Mouse (Mus musculus) brain, embryonic 14.5 days (tissue): ENCODE data around the gene Map3k9. TPM values are rescaled to one million over a fixed set of nuclear protein-coding genes. Genes with fewer than 3 reads are reported as not detected.

ENCODE experiments used
- DNase-seq: peaks from one replicate; pipeline ENCODE4 v3.0.0-alpha.2; 2011; ENCODE audit warnings: low read depth
- CTCF ChIP-seq: fragments of 200-500 bp; IDR thresholded peaks from 2 replicates; pipeline ENCODE4 v1.5.1; 2012; ENCODE audit warnings: inconsistent platforms, mild to moderate bottlenecking, moderate library complexity, borderline replicate concordance; ENCODE audit not compliant: insufficient read depth, insufficient read length; ENCODE audit errors: extremely low read depth
- POLR2A ChIP-seq: fragments of 200-500 bp; IDR thresholded peaks from 2 replicates; pipeline ENCODE4 v1.6.1; 2012; ENCODE audit warnings: mild to moderate bottlenecking, inconsistent platforms, borderline replicate concordance; ENCODE audit not compliant: poor library complexity, insufficient read depth, insufficient read length, severe bottlenecking; ENCODE audit errors: extremely low read depth
- polyA plus RNA-seq: library from polyadenylated mRNA; depleted of rRNA; stranded (reverse); fragments of >200 nt; gene quantifications from 2 replicates; pipeline ENCODE4 v1.2.3, GENCODE M21; 2012

The Map3k9 gene
- polyA plus RNA-seq, 1 experiment, result 24.6 TPM

DNA sequence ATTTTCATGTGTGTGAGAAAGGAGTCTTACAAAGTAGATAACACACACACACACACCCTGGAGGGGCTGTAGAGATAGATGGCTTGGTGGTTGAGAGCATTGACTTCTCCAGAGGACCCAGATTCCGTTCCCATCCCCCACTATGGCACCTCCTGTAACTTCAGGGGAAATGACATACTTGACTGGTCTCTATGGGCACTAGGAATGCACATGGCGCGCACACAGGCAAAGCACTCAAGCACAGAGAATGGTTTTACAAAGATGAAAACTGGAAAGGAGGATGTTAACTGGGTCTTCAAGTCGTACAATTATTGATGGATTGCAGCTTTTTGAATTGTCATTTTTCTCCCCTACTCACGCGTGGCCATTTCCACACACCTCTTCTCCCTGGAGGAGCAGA lies 1.6 kb upstream of the Map3k9 start:
- no peak for DNase-seq

DNA sequence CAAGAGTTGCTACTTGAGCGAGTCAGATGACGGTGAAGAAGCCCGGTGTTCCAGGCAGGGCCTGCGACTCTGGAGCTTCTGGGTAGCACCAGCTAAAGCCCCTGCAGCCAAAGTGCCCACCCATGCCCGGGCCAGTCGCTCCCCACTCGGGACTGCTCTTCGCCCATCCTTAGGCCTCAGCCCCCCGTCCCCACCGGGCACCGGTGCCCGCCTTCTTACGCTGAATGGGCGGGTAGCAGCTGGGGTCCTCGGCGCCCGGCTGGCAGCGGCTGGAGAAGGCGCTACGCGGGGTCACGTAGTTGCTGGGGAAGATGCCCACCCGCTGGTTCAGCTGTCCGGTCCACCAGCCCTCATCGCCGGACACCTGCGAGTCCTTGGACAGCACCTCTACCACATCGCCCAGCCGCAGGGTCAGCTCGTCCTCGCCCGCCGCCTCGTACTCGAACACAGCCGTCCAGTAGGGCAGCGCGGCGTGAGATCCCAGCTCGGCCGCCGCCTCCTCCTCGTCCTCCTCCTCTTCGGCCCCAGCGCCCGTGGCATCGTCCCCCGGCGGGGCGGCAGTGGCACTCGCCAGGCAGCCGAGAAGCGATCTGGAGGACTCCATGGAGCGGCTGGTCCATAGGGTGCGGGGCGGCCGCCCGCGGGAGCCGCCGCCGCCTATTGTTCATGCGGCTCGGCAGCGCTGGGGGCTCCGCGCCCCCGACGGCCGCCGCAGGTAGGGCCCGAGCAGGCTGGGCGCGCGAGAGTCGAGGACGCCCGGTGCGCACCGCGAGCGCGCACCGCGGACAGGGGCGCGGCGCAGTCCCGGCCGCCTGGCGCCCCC lies 493 bp downstream of the Map3k9 start:
- peak; percentile 48 for DNase-seq
- TF ChIP-seq POLR2A (no peak), CTCF (no peak)

More for the DNA sequence above, 1.6 kb upstream of the Map3k9 start:
- TF ChIP-seq CTCF (no peak), POLR2A (no peak)

DNA sequence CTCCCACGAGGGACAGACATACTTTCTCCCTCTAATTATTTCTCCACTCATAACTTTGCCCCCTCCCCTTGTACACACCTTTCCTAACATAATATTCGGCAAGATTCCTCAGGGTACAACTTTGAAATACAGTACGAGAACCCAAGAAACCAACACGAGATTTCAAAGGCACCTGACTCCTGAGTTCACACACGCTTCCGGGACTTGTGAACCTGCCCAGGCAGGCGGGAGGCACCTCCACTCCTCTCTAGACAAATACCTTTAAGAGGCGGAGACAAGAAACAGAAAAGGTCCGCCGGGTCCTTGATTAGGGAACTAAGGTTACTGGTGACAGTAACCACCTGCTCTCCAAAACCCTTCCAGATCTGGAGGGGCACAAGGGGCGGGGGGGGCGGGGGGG lies 1.1 kb downstream of the Map3k9 start:
- TF ChIP-seq CTCF, result no peak
- no peak for TF ChIP-seq POLR2A
- DNase-seq, result peak; percentile 37

DNA sequence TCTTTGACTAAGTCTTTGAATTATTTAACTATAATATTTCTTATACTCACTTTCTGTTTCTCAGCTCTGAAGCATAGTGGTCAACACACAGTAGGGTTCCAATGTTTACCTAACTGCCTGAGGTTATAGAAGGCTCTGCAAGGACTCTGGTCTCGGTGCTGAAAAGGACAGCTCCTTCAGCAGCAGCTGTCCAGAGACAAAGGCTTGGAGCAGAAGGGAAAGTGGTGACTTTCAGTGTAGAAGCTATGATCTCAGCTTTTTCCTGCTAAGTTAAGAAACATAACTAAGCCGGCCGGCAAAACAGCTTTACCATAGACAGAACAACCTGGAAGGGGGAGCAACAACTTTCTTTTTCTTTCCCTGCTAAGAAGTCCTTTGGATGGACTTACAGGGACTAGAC lies 4.8 kb downstream of the Map3k9 start:
- TF ChIP-seq POLR2A (no peak), CTCF (no peak)
- DNase-seq, result no peak

DNA sequence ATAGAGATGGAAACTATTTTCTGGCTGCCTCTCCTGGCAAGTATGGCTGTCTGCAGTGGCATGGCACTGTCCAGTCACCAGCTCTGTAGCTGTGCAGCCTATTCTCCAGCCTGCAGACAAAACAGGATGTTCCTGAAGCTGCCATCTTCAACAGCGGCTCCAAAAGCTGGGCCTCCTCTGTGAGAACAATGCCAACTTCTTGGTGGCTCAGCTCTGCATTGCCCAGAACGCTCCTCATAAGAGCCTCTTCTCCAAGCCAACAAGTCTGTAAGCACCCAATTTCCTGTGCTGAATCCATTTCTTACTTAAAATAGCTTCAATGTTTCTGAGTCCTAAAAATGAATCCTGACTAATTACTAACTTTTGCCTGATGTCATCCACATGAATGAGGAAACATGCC lies 5.3 kb downstream of the Map3k9 start:
- DNase-seq, result no peak
- TF ChIP-seq POLR2A, result no peak
- no peak for TF ChIP-seq CTCF

DNA sequence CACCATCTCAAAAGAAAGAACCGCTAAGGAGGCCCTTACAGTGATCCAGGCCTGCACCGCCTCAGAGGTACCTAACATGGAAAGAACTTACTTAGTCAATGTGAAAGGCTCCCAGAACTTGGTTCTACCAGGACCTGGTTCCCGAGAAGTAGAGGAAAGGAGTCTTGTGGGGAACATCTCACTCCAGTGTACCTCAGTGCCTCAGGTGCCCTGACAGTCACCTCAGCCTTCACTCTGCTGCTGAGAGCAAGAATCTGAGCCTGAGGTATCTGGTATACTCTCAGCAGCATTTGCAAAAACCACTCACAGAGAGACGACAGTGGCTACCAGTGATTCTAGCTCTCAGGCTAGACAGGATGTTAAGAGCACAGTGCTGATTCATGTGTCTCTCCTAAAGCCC lies 6.8 kb downstream of the Map3k9 start:
- DNase-seq, result no peak

DNA sequence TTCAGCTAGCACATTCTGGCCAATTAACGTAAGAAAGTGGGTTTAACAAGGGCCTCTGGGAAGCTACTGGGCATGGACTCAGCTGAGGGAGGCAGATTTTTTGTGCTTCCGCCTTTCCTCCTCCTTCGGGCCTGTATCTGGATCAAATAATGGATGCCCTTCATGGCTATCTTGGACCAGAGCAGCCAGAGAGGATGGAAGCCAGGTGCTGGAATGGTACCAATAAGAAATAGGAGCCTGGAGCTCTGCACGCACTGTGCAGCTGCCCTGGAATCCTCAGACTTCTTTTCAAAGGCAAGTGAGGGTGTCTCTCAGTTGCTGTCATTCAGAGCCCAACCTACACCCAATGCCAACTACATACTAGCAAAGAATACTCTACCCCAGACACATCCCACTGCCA lies 11.5 kb downstream of the Map3k9 start:
- TF ChIP-seq CTCF (no peak), POLR2A (no peak)
- no peak for DNase-seq

More for the DNA sequence above, 6.8 kb downstream of the Map3k9 start:
- TF ChIP-seq CTCF, result no peak
- no peak for TF ChIP-seq POLR2A

DNA sequence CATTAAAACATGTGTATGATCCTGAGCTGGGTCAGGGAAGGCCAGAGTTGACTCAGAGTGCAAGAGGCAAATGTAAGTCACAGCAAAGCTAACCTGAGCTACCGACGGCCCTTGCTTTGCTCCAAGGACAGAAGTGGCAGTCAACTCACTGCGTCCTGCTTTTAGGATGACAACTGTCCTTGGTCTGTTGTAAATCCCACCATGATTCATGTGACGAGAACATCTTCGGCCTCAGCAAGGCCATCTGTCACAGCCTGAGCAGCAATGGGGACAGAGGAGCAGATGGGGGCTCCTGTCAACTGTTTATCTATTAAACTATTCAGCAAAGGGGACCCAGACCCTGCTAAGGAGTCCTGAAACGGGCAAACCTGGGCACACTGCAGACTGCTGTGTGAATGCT lies 15.6 kb downstream of the Map3k9 start:
- no peak for DNase-seq
- TF ChIP-seq POLR2A, result no peak
- no peak for TF ChIP-seq CTCF

DNA sequence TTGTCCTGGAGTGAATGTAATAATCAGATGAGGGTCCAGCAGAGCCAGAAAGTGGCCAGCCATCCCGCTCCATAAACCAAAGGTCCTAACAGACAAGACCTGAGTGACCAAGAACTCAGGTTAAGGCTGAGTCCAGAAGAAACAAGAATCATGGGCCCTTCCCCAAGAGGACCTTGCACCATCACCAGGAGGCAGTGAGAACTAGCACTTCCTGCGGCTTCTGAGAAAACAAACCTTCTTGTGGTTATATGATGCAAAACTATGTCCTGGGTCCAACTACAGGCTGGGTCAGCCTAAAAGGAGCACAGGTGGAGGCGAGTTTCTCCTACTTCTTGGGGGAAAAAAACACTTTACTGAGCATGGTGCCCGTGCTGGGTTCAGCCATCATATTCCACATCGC lies 16.6 kb downstream of the Map3k9 start:
- TF ChIP-seq POLR2A (no peak), CTCF (no peak)
- no peak for DNase-seq

DNA sequence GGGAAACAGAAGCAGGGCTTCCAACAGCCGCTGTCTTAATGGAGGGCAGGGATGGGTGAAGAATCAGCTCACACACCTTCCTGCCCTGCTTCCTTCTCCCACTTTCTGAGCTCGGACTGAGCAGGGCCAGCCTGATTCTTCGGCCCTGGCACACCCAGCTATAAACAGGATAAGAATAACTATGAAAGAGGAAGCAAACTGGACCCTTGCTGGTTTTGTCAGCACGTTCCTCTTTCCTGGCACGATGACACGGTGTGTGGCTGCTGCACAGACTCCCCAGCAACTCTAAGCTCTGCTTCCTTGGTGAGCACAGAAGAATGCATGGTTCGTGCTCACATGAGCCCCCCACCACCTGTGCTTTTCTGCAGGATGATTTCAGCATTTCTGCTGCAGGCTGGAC lies 26.3 kb downstream of the Map3k9 start:
- peak; percentile 23 for DNase-seq
- no peak for TF ChIP-seq CTCF
- no peak for TF ChIP-seq POLR2A

DNA sequence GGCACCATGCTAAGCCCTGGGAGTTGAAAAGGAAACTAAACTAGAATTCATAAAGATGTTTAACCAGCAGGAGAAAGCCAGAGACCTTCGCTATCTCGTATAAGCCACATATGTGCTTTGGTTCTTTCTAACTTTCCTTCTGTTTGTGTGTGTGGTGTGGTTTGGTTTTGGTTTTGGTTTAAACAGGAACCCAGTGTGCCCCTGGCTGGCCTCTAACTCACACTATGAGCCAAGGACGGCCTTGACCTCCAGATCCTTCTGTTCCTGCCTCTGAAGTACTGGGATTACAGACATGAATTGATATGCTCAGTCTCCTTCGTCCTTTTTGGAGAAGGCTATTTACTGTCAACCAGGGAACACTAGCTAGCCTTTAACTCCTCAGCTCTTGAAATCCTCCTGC lies 29.9 kb downstream of the Map3k9 start:
- TF ChIP-seq POLR2A (no peak), CTCF (no peak)
- DNase-seq, result no peak

DNA sequence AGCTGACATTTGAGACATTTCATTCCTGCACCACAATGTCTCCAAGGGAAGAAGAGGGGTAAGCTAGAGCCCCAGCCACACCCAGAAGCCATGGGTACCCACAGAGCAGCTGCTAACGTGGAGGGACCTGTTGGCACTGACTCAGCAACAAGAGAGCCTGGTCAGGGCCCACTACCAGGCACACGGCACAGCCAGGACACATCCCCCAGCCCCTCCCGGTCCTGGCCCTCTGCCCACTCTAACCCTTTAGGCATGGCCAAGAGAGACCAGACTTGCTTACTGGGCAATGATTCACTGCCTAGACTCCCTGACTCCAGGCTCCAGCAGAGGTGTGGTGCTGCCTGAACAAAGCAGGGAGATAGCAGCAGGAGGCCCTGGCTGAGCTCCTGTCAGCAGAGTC lies 32.1 kb downstream of the Map3k9 start:
- TF ChIP-seq POLR2A, result no peak
- no peak for TF ChIP-seq CTCF
- peak; percentile 18 for DNase-seq
